Mouse (Mus musculus) cortical plate, adult 2 months (tissue): Measurements from ENCODE around the gene Zw10. TPM values are rescaled to one million over a fixed set of nuclear protein-coding genes. Genes with fewer than 3 reads are reported as not detected.

Experiments used
- H3K27ac ChIP-seq: fragments of 200-500 bp; 2 replicates; pipeline ENCODE4 v1.5.1; 2012; ENCODE audit warnings: low read length, control low read depth, inconsistent platforms; ENCODE audit not compliant: insufficient read depth
- H3K4me1 ChIP-seq: fragments of 200-500 bp; 2 replicates; pipeline ENCODE4 v1.6.1; 2011; ENCODE audit warnings: low read length; ENCODE audit not compliant: control insufficient read depth, insufficient read depth
- H3K4me3 ChIP-seq: fragments of 200-500 bp; 2 replicates; pipeline ENCODE4 v1.5.1; 2011; ENCODE audit warnings: mild to moderate bottlenecking, low read length, control low read depth; ENCODE audit not compliant: insufficient read depth
- CTCF ChIP-seq: fragments of 200-500 bp; IDR thresholded peaks from 2 replicates; pipeline ENCODE4 v1.5.1; 2011; ENCODE audit warnings: mild to moderate bottlenecking, control low read depth, low read length; ENCODE audit not compliant: insufficient read depth; ENCODE audit errors: extremely low read depth
- POLR2A ChIP-seq: fragments of 200-500 bp; IDR thresholded peaks from 2 replicates; pipeline ENCODE4 v1.6.1; 2011; ENCODE audit warnings: mild to moderate bottlenecking, low read length, control low read depth; ENCODE audit not compliant: insufficient read depth; ENCODE audit errors: extremely low read depth
- polyA plus RNA-seq: library from polyadenylated mRNA; depleted of rRNA; stranded (reverse); fragments of >200 nt; gene quantifications from 2 replicates; pipeline ENCODE4 v1.2.3, GENCODE M21; 2012; rRNA removed

Gene Zw10
- 22.1 and 22.6 TPM in 2 replicates for polyA plus RNA-seq

- peak; percentile 84 for TF ChIP-seq POLR2A
- TF ChIP-seq CTCF, result no peak
- no peaks in the 10 kb centered on the region; the same call in 1 of the 2 replicates for H3K4me1 ChIP-seq
- peak within 1 kb of the TSS; percentile 68 for H3K4me3 ChIP-seq
- H3K27ac ChIP-seq, result peak within 1 kb of the TSS; percentile 30; the same call in 1 of the 2 replicates
Observed at GRCm38 (mm10) chr9:49055333-49056205, at the start of gene Zw10. Gene Zw10, plus strand, starts transcription at chr9:49055613.

DNA sequence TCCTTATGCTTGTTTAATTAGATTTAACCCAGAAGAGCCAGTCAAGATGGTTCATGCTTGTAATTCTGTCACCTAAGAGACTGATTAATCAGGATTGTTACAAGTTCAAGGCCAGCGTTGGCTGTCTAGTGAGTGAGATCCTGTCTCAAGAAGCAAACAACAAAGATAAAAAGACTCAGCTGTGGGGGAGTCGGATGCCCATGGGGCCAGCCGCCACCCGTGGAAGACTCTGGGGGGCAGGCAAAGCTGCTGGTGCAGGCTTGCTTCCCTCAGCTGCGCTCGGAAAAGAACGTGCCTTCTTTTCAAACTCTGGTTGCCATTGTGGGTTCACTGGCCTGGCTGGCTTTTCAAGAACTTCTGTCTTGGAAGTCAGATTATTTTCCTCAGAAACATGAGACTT lies 39.6 kb upstream of the Zw10 start:
- Histone ChIP-seq H3K4me3 (no peak overlapping the region), H3K27ac (no peak overlapping the region), H3K4me1 (no peaks in the 10 kb centered on the region)
- TF ChIP-seq POLR2A (no peak), CTCF (no peak)

DNA sequence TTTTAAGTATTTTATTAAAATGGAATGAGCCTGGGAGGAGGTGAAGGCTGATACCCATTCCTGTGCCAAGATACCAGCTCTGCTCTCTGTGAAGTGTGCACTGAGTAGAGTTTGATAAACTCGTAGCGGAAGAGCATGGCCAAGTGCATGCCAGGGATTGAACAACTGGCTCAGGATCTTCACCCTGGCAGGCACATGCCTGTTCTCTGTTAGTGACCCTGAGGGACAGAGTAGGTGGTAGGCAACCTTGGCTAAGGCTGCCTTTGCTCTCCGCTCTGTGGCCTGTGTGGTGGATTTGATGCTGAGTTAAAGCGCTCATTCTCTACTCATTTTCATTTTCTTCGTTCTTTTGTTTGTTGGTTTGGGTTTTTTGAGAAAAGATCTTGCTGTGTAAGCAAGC lies 34.1 kb upstream of the Zw10 start:
- TF ChIP-seq POLR2A, result no peak
- Histone ChIP-seq H3K4me1 (no peaks in the 10 kb centered on the region), H3K27ac (no peak overlapping the region), H3K4me3 (no peak overlapping the region)

DNA sequence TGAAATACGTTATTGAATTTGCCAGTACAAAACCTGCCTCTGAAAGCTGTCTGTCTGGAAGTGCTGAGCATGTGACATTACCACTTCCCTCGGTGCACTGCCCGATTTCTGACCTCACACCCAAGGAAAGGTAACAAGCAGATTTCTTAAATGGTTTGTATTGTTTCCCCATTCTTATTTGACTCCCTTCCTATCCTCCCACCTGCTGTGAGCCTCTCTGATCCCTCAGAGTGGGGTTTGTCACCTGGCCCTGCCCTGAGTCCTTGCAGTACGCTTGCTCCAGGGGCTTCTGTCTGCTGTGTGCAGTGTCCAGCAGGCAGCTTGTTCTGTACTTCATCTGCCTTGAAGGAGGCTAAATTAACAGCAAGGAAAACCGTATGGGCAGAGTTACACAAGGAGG lies 31.5 kb upstream of the Zw10 start:
- TF ChIP-seq POLR2A (no peak), CTCF (no peak)
- no peak overlapping the region for H3K4me3 ChIP-seq
- H3K4me1 ChIP-seq, result no peaks in the 10 kb centered on the region
- no peak overlapping the region for H3K27ac ChIP-seq

- TF ChIP-seq POLR2A (no peak), CTCF (no peak)
- Histone ChIP-seq H3K4me1 (no peaks in the 10 kb centered on the region), H3K4me3 (no peak overlapping the region), H3K27ac (no peak overlapping the region)
Observed at GRCm38 (mm10) chr9:49024529-49024928, 30.9 kb upstream of the Zw10 start.

DNA sequence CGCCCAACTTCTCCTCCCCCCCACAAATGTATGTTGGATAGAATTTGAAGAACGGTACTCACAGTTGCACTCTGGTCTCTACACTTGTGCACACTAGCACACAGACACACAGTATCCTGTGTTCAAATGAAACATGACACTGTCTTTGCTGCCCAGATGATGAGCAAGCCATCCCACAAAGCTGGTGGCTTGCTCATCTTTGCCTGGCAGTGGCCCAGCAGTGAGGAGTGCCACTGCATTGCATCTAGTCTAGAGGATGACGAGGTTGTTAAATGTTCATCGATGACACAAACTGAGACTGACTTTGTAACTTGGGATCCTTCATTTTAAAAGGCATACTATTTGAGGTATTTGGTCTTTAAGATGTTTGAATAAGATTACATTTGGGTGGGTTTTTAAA lies 20.6 kb upstream of the Zw10 start:
- H3K4me3 ChIP-seq, result no peak overlapping the region
- H3K27ac ChIP-seq, result no peak overlapping the region
- H3K4me1 ChIP-seq, result no peaks in the 10 kb centered on the region
- TF ChIP-seq POLR2A, result no peak
- TF ChIP-seq CTCF, result no peak

GRCm38 (mm10) chr9:49050901-49051300 lies 4.5 kb upstream of the Zw10 start:
- no peak for TF ChIP-seq CTCF

DNA sequence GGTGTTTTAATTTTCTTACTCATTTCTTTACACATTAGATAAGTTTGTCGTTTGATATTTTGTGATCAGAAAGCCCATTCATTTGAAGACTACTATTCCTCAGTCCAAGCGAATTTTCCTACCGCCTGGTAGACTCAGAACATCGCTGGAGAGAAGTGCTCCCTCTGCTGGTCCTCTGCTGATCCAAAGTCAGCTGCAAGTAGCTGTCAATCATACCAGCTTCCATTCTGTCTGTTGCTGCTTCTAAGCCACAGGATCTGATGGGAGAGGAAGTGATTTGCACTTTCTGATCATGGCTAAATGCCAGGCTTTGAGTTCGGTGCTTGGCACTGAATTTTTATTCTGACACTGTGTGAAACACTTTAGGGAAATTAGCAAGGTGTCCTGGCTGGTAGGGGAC lies 4.1 kb upstream of the Zw10 start:
- H3K27ac ChIP-seq, result no peak overlapping the region
- TF ChIP-seq CTCF (peak; percentile 84), POLR2A (no peak)
- H3K4me1 ChIP-seq, result no peaks in the 10 kb centered on the region; the same call in 1 of the 2 replicates
- no peak overlapping the region for H3K4me3 ChIP-seq

More at GRCm38 (mm10) chr9:49050901-49051300, 4.5 kb upstream of the Zw10 start:
- Histone ChIP-seq H3K27ac (no peak overlapping the region), H3K4me3 (no peak overlapping the region), H3K4me1 (no peaks in the 10 kb centered on the region; the same call in 1 of the 2 replicates)

GRCm38 (mm10) chr9:49054028-49054427 lies 1.4 kb upstream of the Zw10 start:
- H3K27ac ChIP-seq, result no peak overlapping the region
- H3K4me1 ChIP-seq, result no peaks in the 10 kb centered on the region; the same call in 1 of the 2 replicates
- H3K4me3 ChIP-seq, result no peak overlapping the region
- TF ChIP-seq CTCF (no peak), POLR2A (no peak)

- Histone ChIP-seq H3K27ac (no peak overlapping the region), H3K4me3 (no peak overlapping the region)
- TF ChIP-seq CTCF (no peak), POLR2A (no peak)
Observed at GRCm38 (mm10) chr9:49076847-49077246, 21.4 kb downstream of the Zw10 start.

More at GRCm38 (mm10) chr9:49076847-49077246, 21.4 kb downstream of the Zw10 start:
- no peaks in the 10 kb centered on the region for H3K4me1 ChIP-seq
